Mouse (Mus musculus): ENCODE data around the gene Mboat1. TPM values are rescaled to one million over a fixed set of nuclear protein-coding genes. Genes with fewer than 3 reads are reported as not detected.

Gene Mboat1
- polyA plus RNA-seq, 1 experiment from 2014 or later, result 3.3 TPM

Other genes starting within 250 kb of the Mboat1 start
- gene E2f3, start 150.4 kb upstream of the Mboat1 start, polyA plus RNA-seq (2015; fragmentation: Nextera tagmentation; extraction: Ambion mirVana), result 8.2 and 9.1 TPM in 2 replicates
- 9.2 TPM in 2 replicates for gene Agtr1a, start 200.0 kb downstream of the Mboat1 start, polyA plus RNA-seq (2015; fragmentation: Nextera tagmentation; extraction: Ambion mirVana)